Mouse (Mus musculus) urinary bladder, postnatal 36 days (tissue): ENCODE data around the gene Tmem116.
A peak's percentile ranks its signal among the peaks of the same experiment; 100 is the strongest.

Source experiments
- DNase-seq, 2 experiments: peaks; one replicate each; pipeline ENCODE4 v3.0.0; 2022; ENCODE audit warnings: low spot score in 2 of 2, mixed read lengths in 1 of 2

The Tmem116 gene

GRCm38 (mm10) chr5:121537588-121537987, 85.9 kb downstream of the Tmem116 start:
- DNase-seq, result no peak

- no peak for DNase-seq
These were observed 88.4 kb downstream of the Tmem116 start for GRCm38 (mm10) chr5:121540066-121540465.

DNA sequence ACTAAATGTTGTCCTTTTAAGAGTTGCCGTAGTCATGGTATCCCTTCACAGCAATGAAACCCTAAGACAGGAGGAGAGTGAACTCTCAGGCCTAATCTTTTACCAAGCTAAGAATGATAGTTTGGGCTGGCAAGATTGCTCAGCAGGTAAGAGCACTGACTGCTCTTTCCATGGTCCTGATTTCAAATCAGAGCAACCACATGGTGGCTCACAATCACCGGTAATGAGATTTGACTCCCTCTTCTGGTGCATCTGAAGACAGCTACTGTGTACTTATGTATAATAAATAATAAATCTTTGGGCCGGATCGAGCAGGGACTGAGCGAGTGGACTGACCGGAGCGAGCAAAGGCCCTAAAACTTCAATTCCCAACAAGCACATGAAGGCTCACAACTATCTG, 89.5 kb downstream of the Tmem116 start:
- DNase-seq, result no peak

DNA sequence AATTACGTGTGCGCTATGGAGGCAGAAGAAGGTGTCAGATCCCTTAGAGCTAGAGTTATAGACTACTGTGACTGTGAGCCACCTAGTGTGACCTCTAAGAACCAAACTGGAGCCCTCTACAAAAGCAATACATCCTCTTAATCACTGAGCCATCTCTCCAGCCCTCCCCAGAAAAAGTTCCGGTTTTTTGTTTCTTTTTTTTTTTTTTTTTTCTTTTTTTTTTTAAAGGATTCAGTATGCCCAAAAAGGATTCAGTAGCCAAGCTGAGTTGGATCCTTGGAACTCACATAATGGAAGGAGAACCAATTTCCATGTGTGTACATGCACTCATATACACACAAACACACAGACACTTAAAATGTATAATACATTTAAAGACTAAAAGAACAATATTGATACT, 91.7 kb downstream of the Tmem116 start:
- no peak for DNase-seq

DNA sequence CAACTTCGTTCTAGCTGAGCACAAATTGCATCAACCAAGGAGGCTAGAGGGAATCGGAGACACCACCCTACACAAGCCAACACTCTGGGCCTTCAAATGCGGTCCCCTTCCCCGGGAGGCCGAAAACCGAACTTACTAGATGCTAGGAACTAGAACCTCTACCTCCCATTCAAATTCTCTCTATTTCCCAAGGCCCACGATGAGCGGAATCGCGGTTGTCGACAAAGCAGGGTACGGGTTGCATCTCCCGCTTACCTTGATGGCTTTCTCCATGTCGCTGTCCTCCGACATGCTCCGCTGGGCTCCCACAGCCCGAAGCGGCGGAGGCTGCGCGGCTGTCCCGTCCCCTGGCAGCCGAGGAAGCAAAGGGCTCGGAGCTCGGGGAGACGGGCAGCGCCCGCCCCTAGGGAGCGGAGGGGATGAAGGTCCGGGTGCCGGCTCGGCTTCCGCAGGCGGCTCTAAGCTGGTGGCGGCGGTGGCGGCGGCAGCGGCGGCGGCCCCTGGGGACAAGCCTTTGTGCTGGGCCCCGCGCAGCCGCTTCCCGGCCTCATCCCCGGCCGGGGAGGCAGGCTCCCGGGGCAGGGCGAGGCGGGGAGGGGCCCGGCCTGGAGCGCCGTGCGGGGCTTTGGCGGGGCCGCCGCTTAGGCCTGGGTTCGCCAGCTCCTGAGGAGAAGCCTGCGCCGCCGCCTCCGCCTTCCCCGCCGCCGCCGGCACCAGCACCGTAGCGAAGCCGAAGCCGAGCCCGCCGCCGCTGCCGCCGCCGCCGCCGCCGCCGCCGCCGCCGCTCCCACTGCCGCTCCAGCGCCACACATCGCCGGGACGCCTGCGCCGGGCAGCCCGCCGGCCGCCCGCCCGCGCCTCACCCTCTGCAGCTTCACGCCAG, 93.5 kb downstream of the Tmem116 start, which contains the start of the genes Adam1a and Gm42878:
Adam1a (minus strand) TSS at position 573 of the 883 bp plus-strand sequence.
Gm42878 (minus strand) TSS at position 573 of the 883 bp plus-strand sequence.
- DNase-seq, result peak in 1 of 2 experiments; percentile 28

DNA sequence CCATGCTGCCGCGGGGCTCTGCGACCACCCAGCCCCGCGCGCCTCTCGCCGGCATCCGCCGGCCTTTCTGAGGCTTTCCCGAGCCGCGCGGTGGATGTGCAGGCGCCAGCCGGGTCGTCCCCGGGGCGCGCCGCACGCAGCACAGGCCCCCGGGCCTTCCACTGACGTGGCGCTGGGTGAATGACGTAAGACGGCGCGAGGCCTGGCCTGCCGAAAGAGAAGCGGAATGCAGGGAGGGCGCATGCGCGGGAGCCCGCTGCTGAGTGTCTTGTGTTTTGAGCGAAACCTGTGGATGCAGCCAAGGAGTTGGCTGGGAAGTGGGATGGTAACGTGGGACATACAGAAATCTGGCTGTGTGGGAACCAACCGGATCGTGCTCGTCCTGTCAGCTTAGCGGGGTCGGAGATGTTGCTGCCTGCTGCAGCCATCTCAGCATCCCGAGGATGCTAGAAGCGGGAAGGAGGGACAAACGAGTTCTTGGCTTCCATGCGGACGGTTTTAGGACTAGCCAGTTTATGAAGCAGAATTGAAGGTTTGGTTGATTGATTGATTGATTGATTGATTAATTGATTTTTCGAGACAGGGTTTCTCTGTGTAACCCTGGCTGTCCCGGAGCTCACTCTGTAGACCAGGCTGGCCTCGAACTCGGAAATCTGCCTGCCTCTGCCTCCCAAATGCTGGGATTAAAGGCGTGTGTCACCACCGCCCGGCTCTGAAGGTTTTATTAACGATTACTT, 94.3 kb downstream of the Tmem116 start, which contains the start of gene Mapkapk5:
Mapkapk5 (minus strand) TSS at position 113 of the 737 bp plus-strand sequence.
- peak; percentile 96 for DNase-seq

GRCm38 (mm10) chr5:121546530-121546895, 94.8 kb downstream of the Tmem116 start:
- peak in 1 of 2 experiments; percentile 31 for DNase-seq

- DNase-seq, result no peak
These were observed 95.4 kb downstream of the Tmem116 start for GRCm38 (mm10) chr5:121547084-121547483.

GRCm38 (mm10) chr5:121549196-121549595, 97.5 kb downstream of the Tmem116 start:
- DNase-seq, result no peak

- no peak for DNase-seq
These were observed 110.7 kb downstream of the Tmem116 start for GRCm38 (mm10) chr5:121562436-121562835.

DNA sequence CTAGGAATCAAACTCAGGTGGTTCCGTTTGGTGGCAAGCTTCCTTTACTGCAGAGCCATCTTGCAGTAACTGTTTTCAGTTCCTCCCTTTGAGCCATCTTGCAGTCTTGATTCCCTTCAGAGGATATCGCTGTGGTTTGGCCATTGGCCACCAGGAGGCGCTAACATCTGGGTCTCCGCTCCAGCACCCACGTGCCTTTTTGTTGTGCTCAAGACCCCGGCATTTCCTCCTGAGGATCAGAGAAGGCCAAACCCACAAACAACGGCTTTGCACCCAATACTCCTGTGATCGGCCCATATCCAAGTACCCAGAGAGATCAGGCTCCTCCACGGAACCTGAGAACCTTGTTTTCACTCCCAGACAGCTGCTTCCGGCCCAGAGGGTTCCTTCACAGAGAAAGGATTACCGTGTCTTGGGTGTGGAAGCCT, 112.8 kb downstream of the Tmem116 start:
- DNase-seq, result peak; percentile 79 to 89

DNA sequence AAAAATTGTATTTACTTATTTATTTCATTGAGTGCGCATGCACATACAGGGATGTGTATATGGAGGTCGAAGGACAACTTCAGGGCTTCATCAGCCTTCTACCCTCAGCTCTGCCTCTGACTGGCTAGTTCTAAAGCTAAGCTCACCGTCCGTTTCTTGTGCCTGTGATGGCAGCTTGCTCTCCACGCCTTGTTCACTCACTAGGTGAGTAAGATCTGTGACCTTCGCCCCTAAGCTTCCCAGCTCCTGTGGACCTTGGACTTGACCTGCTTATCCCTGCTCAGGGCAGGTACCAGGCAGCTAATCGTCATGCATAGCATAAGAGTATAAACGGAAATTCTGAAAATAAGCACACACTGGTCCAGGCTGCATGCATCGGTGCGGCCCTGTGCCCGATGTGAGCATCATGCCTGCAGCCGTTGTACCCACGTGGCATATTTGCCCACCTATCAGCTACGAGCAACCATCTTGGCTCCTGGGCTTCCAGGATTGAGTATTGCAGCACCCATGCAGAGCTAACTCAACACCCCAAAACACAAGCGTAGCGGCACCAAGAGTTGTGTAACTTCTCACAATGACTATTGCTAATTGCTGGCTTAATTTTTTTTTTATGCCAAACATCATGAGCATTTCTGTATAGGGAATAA, 114.5 kb downstream of the Tmem116 start:
- DNase-seq, result no peak

DNA sequence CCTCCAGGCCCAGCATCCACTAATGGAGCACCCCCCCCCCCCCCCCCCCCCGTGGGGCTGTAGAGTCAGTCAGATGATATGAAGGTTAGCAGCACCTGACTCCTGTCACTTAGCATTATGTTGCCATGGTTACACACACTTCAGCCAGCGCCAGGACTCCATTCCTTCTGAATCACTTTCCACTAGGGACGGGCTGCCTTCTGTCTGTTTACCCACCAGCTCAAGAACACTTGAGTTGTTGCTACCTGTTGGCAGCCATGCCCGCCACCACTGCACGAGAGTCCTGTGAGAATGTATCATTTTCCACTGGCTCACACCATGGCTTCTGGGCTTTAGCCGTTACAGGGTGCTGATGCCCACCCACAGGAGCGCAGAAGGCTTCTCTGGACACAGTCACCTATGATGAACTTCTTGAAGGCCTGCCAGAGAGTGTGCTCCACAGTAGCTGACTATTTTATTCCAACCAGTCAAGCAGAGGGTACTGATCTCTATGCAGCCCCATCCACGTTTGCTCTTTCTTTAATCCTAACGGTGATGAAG, 118.3 kb downstream of the Tmem116 start:
- DNase-seq, result no peak

DNA sequence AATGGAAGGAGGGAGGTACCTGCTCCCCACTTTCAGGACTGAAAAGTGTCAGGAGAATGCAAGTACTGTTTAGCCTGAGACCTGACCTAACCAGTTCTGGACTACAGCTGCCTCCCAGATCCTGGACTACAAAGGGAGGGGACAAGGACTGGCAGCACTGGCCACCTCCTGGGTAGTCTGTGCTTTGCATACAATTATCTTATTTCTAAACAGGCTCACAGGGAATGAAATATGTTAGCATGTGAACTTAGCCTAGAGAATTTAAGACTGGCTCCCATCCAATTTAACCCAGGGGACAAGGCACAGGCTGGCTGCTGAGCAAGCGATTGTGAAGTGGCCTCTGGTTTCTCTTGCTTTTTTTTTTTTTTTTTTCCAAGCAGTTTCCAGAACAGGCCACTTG, 119.1 kb downstream of the Tmem116 start:
- no peak for DNase-seq
